Mouse (Mus musculus) lung, postnatal 25 days (tissue): ENCODE results near the gene Zan.

Source experiments
- DNase-seq: peaks from one replicate; pipeline ENCODE4 v3.0.0; 2022; ENCODE audit warnings: low spot score

The Zan gene

DNA sequence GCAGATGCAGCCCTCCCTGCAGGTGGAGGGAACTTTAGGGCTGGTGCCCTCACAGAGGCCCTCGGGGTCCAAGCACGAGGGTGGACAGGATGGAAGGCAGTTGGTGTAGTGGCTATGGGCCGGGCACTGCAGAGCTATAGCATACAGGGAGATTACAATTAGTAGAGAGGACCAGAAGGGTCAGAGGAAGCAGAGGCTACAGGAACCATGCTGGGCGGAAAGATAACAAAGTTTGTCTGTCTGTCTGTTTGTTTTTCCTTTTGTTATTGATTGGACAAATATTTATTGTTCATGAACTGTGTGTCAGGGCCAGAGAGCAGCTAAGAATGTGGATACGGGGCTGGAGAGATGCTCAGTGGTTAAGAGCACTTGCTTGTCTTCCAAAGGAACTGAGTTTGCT is 62.6 kb downstream of the Zan start:
- DNase-seq: no peak

DNA sequence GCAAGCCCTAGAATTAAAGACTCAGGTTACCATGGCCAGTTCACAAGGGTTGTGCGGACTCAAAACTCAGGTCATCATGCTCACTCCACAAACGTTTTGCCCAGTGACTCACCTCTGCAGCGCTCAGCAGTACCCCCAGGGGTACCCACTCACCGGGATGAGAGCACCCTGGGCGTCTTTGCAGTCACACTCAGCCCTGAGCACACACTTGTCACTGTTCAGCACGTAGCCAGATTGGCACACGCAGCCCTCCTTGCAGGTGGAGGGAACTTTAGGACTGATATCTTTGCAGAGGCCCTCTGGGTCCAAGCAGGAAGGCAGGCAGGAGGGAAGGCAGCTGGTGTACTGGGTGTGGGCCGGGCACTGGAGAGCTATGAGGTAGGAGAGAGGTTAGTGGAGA is 65.6 kb downstream of the Zan start:
- no peak for DNase-seq

DNA sequence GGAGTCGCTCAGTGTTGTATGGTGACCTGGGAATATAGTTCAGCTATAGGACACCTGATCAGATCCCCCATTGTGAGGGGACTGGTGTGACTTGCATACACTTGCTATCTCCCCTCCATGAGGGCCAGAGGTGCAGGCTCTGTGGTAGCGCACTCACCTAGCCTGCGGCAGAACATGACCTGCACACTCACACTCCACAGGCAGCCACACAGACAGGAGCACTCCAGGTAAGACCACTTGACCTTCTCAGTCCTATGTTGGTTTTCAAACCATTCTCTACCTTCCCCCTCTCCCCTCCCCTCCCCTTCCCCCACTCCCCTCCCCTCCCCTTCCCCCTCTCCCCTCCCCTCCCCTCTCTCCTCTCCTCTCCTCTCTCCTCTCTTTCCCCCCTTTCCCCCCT is 66.3 kb downstream of the Zan start:
- no peak for DNase-seq

DNA sequence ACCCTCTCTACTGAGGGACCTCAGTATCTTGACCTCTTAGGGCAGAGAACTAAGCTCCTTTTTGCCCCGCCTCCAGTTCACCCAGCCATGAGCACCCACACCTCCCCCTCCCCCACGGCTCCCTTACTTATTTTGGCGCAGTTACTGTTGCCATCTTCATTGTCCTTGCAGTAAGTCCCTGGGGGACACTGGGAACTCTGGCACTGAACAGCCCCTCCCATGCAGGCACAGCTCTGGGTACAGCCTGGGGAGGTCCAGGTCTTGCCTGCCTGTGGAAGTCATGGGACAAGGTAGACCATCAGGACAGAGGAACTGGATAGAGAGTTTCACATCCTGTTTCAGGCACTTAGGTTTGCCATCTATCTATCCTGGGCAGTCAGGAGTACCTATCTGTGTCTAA is 66.8 kb downstream of the Zan start:
- DNase-seq: no peak

DNA sequence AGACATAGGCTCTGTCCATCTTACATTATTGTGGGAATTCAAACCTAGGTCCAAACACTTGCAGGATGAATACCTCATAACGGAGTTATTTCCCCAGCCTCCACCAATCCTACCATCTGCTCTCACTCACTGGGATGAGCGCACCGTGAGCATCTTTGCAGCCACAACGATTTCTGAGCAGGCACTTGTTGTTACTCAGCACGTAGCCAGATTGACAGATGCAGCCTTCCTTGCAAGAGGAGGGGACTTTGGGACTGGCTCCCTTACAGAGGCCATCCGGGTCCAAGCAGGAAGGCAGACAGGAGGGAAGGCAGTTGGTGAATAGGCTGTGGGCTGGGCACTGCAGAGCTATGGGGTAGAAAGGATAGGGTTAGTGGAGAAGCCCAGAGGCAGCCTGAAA is 67.4 kb downstream of the Zan start:
- no peak for DNase-seq

DNA sequence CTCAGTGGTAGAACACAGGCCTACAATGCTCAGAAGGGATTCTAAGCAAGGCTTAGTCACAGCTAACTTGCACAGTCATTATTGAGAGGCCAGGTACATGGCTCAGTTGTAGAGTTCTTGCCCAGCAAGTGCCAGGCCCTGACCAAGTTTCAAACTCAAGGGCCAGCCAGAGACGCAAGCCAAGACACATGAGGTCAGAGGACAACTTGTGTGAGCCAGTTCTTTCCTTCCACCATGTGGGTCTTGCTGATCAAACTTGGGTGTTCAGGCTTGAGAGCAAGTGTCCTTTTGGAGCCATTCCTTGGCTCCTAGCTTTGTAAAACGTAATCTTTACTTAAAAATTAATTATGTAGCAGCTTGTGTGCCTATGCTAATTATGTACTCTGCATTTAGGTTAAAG is 72.8 kb downstream of the Zan start:
- no peak for DNase-seq

DNA sequence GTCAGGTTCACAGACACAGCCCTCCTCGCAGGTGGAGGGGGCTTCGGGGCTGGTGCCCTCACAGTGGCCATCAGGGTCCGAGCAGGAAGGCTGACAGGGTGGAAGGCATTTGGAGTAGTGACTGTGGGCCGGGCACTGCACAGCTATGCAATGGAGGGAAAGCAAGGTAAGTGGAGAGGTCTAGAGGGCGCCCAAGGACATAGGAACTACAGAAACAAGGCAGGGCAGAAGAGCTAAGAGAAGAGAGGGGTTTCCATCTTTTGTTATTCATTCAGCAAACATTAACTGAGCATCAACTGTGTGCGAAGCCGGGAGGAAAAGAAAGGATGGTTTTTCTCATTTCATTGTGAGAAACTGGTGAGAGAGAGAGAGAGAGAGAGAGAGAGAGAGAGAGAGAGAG is 82.4 kb downstream of the Zan start:
- DNase-seq: no peak

DNA sequence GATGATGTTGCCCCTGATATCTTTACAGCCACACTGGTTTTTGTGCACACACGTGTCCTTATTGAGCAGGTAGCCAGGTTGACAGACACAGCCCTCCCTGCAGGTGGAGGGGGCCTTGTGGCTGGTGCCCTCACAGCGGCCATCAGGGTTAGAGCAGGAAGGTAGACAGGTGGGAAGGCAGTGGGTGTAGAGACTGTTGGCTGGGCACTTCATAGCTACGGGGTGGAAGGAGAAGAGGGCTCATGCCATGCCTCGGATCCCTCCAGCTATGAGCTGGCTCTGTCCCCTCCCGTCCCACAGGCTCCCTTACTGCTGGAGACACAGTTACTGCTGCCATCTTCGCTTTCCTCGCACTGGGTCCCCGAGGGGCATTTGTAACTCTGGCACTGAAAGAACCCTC is 85.2 kb downstream of the Zan start:
- DNase-seq: no peak

DNA sequence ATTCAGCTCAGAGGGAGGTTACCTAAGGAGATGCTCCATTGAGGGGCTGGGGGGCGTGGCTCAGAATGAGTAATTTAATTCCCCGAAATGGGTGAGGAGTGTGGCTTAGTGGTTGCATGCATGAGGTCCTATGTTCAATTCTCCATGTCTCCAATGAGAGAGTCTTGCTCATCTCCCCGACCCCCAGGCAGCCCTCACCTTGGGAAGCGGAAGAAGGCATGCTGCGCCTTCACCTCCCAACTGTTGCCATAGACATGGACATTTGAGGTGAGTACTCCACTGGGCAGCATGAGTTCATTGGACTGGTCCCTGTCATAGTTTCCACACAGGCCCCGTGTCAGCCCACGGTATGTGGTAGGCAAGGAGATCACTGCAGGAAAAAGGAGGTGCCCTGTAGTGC is 90.2 kb downstream of the Zan start:
- DNase-seq: no peak

DNA sequence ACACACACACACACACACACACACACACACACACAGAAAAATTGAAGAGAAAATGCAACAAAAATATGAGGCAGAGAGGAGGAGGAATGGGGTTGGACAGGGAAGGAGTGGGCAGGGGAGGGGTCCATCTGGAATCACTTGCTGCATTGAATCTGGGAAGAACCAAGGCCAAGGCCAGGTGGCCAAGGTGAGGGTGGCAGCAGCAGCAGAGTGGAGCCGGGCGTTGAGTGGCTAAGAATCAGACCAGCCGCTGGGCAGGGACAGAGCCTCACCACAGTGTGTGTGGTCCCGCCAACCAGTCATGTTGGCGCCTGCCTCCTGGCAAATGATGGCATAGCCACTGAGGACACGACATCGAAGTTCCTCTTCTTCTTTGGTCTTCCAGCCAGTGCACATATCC is 93.4 kb downstream of the Zan start:
- DNase-seq: no peak

DNA sequence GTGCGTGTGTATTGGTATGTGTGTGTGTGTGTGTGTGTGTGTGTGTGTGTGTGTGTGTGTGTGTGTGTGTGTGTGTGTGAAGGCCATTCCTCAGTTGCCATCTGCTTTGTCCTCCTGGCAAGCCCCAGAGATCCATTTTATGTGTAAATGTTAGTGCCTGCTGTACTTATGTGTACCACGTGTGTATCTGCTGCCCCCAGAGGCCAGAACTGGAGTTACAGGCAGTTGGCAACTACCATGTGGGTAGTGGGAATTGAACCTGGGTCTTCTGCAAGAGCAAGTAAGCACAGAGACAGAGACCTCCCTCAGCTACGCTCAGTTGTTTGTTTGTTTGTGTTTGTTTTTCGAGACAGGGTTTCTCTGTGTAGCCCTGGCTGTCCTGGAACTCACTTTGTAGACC is 95.7 kb downstream of the Zan start:
- peak; percentile 70 for DNase-seq

DNA sequence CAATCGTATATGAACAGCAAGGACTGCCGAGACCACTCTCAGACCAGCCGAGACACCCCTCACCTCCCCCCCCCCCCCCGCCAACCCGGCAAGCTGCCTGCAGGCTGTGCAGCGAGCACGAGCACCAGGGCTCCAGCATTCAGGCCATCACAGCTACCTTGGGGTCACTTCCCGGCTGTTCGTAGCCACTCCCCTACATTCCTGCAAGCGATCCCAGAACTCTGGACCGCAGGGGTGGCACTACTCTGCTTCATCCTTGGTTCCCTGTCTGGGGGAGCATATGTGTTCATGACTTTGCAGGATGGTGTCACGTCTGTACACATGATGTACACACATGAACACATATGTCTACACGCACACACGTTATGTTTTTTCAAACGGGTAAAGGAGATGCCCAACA is 99.3 kb downstream of the Zan start:
- no peak for DNase-seq

DNA sequence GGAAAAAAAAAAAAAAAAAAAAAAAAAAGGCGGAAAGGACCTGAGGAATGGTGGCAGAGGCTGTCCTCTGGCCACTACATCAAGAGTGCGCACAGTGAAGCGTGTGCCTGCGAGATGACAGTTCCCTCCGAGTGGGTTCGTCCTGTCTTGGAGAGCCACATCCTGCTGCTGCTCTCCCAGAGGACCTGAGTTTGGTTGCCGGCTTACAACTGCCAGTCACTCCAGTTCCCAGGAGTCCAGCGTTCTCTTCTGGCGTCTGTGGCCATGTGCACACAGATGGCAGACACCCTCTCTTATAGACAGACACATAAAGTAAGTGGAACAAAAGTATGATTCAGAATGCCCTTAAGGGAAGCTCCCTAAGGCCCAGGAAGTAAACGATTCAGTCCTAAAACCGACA is 99.7 kb downstream of the Zan start:
- no peak for DNase-seq

DNA sequence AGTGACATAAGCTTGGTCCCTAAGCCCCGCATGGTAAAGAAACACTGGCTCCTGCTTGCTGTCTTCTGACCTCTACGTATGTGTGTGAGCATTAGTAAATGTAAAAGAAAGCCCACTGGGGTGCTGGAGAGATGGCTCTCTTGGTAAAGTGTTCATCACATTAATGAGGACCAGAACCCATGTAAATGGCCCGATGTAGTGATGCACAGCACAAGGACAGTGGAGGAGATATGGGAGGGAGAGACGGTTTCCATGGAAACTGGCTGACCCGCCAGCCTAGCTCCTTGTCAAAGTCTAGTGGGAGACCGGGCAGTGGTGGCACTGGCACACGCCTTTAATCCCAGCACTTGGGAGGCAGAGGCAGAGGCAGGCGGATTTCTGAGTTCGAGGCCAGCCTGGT is 100.1 kb downstream of the Zan start:
- DNase-seq: no peak

DNA sequence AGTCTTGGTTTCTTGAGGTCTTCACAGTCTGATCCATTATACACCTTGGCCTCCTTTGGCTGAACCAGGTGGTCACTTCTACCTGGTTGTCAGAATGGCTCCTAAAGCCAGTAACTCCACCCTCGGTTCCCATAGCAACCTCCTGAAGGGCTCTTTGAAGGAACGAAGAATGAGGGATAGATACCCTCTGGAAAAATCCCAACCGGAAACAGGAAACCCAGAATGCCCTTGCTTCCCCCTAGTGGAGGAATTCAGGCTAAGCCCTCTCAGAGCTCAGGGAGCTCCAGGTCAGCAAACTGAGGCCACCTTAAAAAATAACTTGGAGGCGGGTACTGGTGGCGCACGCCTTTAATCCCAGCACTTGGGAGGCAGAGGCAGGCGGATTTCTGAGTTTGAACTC is 100.7 kb downstream of the Zan start:
- peak; percentile 69 for DNase-seq

DNA sequence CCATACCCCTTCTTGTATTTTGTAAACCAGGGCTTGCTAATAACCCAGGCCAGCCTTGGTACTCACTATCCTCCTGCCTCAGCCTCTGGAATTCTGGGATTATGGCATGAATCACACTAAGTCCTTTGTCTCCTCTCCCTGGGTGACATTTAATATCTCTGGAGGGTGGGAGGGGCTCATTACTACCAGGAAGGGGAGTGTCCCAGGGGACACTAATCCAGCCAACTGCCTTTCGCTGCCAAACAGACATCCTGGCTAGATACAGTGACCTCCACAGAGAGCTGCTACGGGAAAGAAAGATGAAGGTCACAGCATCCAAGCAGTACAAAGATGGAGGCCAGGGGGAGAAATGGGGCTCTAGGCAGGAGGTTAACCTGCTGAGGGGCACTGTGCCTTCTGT is 101.2 kb downstream of the Zan start:
- peak; percentile 52 for DNase-seq

DNA sequence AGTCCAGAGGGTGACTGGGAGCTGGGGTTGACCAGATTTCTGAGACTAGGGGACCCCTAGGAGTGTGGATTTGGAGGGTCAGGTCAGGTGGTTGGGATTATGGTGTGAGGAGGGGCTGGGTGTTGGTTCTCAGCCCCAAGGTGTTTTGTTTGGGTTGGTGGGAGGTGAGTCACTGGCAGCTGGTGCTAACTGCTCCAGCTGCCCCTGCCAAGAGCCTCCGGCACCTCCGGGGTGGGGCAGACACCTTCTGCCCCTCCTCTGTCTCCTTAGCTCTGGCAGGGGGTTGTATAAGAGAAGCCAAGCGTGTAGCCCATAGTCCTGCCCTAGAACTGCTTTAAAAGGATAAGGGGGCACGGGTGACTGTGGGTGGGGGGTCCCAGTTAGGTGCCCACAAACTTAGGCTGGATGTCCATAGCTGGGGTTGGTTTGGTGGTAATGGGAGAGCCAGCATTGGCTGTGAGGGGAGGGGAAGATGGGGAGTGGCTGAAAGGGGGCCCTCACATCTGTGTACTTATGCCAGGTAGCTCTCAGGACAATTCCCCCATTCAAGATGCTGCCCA is 102.3 kb downstream of the Zan start:
- no peak for DNase-seq

DNA sequence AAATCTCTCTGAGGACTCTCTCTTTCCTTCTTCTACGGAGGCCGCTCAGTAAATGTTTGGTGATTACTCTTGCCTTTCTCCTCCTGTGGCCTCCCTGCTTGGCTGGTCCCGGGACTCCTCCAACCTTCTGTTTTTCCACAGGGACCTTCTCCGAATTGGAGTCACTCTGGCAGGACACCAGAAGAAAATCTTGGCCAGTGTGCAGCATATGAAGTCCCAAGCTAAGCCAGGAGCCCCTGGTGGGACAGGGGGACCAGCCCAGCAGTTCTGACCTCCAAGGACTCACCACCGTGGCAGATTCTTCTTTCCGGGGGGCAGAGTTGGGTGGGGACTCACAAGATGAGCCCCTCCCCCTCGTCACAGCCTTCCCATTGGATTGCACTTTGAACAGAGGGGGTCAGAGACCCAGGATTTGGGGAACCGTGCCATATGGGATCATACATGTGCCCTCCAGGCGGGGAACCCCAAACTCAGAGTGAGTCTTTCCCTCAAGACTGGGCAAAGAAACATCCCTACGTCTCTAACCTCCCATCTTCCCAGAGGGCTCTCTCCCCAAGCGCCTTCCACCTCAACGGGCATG is 103.4 kb downstream of the Zan start:
- DNase-seq: no peak

DNA sequence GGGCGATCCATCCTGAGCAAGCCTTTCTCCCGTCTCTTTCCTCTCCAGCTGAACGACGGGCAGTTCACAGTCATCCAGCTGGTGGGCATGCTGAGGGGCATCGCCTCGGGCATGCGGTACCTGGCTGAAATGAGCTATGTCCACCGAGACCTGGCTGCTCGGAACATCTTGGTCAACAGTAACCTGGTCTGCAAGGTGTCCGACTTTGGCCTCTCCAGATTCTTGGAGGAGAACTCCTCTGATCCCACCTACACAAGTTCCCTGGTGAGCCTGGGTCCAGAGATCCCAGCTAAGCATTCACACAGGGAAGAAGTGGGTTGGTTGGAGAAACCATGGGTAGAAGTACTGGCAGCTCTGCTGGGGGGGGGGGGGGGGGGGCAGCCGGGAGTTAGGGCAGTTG is 107.2 kb downstream of the Zan start:
- DNase-seq: no peak

DNA sequence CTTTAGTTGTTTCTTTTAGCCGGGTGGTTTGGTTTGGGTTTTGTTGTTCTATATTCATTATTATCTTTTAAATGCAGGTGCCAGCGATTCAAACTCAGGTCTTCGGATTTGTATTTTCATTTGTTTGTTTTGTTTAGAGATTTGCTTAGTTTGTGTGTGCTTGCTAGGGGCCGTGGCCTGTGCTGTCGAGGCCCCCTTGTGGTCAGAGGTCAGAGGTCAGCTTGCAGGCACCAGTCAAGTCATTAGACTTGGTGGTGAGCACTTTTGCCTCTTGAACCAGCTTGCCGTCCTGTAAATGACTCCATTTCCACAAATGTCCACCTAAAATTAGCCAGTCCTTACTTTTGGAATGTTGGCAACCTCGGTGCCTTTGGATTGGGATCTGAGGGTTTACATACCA is 118.5 kb downstream of the Zan start:
- DNase-seq: no peak

DNA sequence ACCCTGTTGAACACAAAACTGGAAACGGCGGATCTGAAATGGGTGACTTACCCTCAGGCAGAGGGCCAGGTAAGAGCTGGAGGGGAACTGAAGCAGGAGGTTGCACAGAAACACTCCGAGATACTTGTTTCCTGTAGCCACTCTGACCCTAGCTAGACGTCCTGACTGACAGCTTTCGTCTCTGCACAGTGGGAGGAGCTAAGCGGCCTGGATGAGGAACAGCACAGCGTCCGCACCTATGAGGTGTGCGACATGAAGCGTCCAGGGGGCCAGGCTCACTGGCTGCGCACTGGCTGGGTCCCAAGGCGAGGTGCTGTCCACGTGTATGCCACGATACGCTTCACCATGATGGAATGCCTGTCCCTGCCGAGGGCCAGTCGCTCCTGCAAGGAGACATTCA is 122.8 kb downstream of the Zan start:
- DNase-seq: no peak

DNA sequence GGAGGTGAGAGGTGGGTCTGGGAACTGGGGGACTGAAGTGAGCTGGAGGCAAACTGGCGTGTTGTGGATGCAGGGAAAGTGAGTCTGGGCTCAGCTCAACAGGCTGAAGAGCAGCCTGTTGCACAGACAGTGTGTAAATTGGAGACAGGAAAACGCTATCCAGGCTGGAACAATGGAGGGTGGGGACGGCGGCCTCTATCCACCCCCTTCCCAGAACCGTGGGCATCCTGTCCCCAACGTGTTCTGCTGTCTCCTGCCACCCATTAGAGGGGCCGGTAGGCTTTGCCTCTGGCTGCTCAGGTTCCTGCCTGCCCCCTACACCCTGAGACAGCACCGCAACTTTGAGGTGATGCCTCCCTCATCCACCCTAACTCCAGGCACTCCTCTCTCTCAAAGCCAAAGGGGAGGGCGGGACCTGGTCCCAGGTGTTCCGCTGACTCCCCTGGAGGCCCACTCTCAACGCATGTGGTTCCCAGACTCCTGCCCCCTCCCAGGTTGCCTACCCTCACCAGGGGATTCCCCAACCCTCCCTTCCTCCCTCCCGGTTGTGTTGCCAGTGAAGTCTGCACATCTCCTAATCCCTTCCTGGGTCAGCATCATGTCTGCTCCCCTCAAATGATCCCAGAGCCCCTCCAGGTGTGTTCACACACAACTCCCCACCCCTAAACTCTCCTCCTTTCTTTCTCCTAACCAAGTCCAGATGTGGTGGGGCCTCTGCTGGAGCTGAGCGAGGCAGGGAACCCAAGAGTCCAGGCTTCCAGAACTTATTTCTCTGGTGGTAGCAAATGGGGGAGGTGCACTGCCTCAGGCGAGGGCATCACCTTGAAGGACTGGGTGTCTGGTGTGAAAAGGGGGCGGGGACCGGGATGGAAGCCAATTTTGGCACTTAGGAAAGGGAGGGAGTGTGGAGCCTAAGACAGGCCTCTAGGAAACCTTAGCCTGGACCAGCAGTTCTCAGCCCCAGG is 124.6 kb downstream of the Zan start:
- peak; percentile 69 for DNase-seq

DNA sequence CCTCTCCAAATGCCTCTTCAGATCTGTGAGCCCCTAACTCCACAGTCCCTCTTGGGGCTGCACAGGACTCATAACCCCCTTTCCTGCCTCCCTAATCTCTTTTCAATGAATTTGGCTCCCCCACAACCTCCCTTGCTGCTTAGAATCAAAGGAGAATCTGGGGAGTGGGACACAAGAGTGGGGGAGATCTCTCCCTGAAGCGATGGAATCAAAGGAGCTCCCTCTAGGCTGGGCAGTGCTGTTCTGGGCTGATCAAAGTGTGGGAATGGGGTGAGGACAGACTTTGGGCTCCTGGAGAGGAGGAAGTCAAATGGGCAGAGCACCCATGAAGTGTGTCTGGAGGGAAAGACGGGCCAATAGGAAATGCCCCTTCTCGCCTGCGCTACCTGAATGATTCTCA is 125.5 kb downstream of the Zan start:
- no peak for DNase-seq

DNA sequence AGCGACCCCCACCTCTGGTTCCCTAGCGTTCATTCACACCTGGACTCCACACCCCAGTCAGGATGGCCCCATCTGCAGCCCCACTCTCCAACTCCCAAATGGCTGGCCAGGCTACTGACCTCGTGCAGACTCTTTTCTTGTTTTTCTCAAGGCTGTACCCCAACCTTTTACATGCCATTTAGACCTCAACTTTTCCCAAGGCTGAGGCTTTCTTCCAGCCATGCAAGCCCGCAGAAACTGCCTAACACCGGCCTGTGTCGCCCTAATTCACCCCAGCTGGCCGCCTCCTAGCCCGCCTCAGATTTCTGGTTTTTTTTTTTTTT is 125.8 kb downstream of the Zan start:
- DNase-seq: no peak
